Mouse (Mus musculus): Measurements from ENCODE around the gene Ctnnbl1. TPM values are rescaled to one million over a fixed set of nuclear protein-coding genes. Genes with fewer than 3 reads are reported as not detected.

Ctnnbl1 gene
- polyA plus RNA-seq, 1 experiment from 2014 or later = 67.4 TPM

DNA sequence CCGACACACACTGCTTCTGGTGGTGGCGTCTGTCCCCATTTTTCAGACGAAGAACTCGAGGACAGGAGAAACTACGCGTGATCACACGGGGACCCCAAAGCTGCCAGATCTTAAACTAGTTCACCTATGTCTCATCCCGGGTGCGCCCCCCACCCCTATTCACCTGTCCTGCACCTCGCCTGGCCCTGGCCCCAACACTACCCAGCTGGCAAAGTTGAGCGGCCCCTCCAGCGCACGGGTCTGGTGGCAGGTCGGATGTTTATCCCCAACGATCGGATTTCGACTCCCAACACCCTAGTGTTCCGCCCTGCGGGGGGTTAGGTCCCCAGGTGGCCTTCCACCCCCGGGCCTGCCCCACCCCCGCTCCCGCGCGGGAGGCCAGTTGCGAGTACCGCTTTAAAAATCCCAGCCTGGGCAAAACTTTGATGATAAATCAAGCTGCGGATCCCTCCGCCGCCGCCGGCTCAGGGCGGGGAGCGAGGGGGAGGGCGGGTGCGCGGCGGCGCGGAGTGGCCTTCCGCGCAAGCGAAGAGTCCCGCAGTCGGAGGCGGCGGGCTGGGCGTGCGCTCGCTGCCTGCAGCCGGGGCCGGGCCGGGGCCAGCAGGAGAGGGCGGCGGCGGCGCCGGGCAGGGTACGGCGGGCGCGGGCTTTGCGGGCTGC, 177.0 kb downstream of the Ctnnbl1 start, which contains the start of gene Vstm2l:
Gene Vstm2l (plus strand): TSS at position 549 of the 660 bp plus-strand sequence.
- 3% methylated on average over 52 of the region's 62 CpGs for WGBS
- Histone ChIP-seq H3K4me1 (peaks cover 9% of the 10 kb centered on the region; the same call in 1 of the 2 replicates), H3K27me3 (peaks cover 62% of the 10 kb centered on the region), H3K4me3 (peak within 1 kb of the TSS; percentile 41), H3K36me3 (no peaks in the 10 kb centered on the region), H3K9ac (no peak within 1 kb of the TSS), H3K9me3 (no peaks in the 10 kb centered on the region), H3K4me2 (replicated peaks) (peak within 1 kb of the TSS; percentile 65), H3K27ac (no peak within 1 kb of the TSS)
- ATAC-seq (ENCODE audit: low FRiP score, low read depth) = no peak

DNA sequence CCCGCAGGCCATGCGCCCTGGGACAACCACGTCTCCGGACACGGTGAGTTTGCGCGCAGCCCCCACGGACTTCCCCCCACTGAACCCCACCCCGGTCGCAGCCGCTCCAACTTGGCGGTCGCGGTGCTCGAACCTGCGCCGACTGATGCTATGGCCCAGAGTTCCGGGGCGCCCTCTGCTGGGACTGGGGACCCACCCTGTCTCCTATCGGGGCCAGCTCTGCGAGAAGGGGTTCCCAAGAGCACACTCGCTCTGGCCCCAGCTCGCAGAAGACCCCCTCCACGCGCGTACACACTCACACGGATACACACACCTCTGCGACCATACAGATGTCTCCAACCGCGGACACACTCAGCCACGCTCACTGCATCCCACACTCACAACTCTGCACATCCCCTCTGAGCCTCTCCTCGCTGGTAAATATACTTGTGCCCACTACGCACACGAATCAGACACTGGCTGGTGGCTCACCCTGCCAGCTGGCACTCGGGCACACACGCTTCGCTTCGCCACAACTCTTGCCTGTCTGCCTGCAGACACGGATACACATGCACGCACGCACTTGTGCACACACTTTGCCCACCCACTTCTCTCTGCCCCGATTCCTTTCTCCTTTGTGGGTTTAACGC, 177.8 kb downstream of the Ctnnbl1 start:
- Histone ChIP-seq H3K9me3 (no peaks in the 10 kb centered on the region), H3K27me3 (peaks cover 69% of the 10 kb centered on the region), H3K4me3 (peak overlapping the region; percentile 41), H3K27ac (no peak overlapping the region), H3K9ac (no peak overlapping the region), H3K4me1 (peaks cover 9% of the 10 kb centered on the region; the same call in 1 of the 2 replicates), H3K4me2 (replicated peaks) (peak overlapping the region; percentile 65), H3K36me3 (no peaks in the 10 kb centered on the region)
- 39% methylated on average over 43 of the region's 43 CpGs for WGBS
- no peak for ATAC-seq (ENCODE audit: low FRiP score, low read depth)

DNA sequence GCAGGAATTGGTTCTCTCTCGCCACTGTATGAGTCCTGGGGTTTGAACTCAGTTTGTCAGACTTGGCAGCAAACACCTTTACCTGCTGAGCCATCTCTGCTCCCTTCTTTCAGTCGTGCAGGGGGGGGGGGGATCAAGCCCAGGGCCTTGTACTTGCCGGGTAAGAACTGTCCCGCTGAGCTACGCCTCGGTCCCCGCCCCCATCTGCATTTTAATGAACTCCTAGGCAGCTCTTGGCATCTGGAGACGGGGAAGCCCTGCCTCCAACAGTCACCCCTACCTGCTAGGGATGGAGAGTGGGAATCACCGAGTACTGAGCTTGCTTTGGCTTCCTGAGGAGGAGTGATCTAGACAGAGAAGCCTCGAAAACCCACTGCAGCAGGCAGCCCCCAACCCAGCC, 181.3 kb downstream of the Ctnnbl1 start:
- Histone ChIP-seq H3K36me3 (no peaks in the 10 kb centered on the region), H3K4me1 (peaks cover 19% of the 10 kb centered on the region), H3K9ac (no peak overlapping the region), H3K27me3 (peaks cover 66% of the 10 kb centered on the region), H3K9me3 (no peaks in the 10 kb centered on the region), H3K27ac (no peak overlapping the region), H3K4me3 (no peak overlapping the region), H3K4me2 (replicated peaks) (no peak overlapping the region)
- WGBS = 6% methylated on average over 10 of the region's 10 CpGs
- ATAC-seq (ENCODE audit: low FRiP score, low read depth) = no peak

DNA sequence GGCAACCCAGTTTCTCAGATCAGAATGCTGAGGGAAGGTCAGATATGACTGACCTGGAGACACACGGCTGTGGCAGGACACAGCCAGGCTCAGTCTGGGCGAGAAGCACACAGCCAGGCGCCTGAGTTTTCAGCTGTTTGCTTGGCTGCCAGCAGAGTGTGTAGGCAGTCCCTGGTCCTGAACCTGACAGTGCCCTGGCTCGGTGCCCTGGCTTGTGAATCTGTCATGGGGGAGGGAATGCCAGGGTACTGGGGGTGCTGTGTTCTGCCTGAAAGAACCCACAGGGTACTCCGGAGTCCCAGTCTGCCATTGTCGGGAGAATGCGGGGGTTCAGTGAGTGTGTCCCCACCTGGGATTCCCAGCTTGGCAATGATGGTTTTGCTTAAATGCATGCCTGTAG, 184.3 kb downstream of the Ctnnbl1 start:
- no peak for ATAC-seq (ENCODE audit: low FRiP score, low read depth)
- Histone ChIP-seq H3K4me2 (replicated peaks) (no peak overlapping the region), H3K27ac (no peak overlapping the region), H3K36me3 (no peaks in the 10 kb centered on the region), H3K9ac (no peak overlapping the region), H3K4me3 (no peak overlapping the region), H3K4me1 (peaks cover 13% of the 10 kb centered on the region), H3K9me3 (no peaks in the 10 kb centered on the region), H3K27me3 (peaks cover 37% of the 10 kb centered on the region)
- WGBS = 68% methylated on average over 7 of the region's 7 CpGs

DNA sequence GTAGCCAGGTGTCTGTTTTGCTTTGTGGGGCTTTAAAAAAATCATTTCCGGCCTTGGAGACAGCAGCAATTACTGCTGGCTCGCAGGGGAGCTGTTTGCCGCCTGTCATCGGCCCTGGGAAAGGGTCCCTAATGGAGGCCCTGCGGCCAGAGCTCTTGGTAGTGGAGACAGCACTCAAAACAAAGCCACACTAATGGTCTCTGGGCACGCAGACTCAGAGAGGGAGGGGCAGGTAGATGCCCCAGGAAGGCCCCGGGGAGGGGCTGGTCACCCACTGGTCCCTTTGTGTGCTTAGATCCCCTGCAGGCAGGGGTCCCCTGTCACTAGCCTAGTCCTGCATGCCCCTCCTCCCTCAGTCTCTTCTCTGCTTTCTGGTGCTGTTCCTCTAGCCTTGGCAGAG, 186.2 kb downstream of the Ctnnbl1 start:
- Histone ChIP-seq H3K4me1 (peaks cover 24% of the 10 kb centered on the region), H3K27me3 (peaks cover 25% of the 10 kb centered on the region), H3K9me3 (no peaks in the 10 kb centered on the region), H3K9ac (no peak overlapping the region; the same call in 1 of the 2 replicates), H3K36me3 (no peaks in the 10 kb centered on the region), H3K4me3 (no peak overlapping the region), H3K4me2 (replicated peaks) (no peak overlapping the region), H3K27ac (no peak overlapping the region)
- no peak for ATAC-seq (ENCODE audit: low FRiP score, low read depth)
- WGBS = 2% methylated on average over 7 of the region's 7 CpGs

DNA sequence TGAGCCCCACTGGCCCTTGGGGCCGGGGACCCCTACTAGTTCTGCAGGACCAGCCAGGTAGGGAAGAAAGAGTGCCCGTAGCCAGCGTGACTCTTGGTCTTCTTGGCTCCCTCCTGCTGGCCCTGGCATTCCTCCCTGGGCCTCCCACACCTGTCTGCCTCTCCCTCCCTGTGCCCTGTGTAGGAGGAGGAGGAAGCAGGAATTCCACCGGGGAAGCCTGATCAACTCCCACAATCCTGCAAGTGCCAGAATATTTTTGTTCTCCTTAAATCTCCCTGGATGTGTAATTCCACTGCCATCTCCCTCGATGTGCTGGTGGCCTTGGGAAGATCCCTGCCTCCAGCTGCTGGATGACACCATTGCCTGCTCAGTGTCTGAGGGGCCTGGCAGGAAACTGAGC, 187.3 kb downstream of the Ctnnbl1 start:
- no peak overlapping the region for H3K27ac ChIP-seq
- no peaks in the 10 kb centered on the region for H3K36me3 ChIP-seq
- H3K27me3 ChIP-seq = peaks cover 16% of the 10 kb centered on the region
- 67% methylated on average over 5 of the region's 5 CpGs for WGBS
- no peak overlapping the region for H3K4me3 ChIP-seq
- no peak overlapping the region for H3K4me2 ChIP-seq (replicated peaks)
- ATAC-seq (ENCODE audit: low FRiP score, low read depth) = no peak
- H3K9ac ChIP-seq = no peak overlapping the region
- H3K9me3 ChIP-seq = no peaks in the 10 kb centered on the region
- H3K4me1 ChIP-seq = peaks cover 24% of the 10 kb centered on the region

DNA sequence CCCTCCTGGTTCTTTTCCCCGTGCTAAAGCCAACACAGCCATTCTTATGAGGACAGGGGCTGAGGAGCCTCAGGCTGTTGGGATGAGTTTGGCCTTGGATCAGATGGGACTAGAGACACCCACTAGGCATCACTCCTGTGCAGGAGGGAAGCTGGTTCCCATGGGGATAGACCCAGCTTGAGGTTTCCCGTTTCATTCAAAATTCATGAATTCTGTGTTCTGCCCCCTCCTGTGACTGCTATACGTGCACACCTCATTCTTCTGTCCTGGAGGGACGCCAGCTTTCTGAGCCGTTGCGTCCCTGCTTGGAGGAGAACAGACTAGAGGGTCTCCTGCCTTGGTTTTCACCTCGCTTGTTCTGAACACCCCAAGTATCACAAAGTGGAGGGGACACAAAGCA, 189.3 kb downstream of the Ctnnbl1 start:
- ATAC-seq (ENCODE audit: low FRiP score, low read depth) = no peak
- no peak overlapping the region for H3K27ac ChIP-seq
- no peak overlapping the region for H3K9ac ChIP-seq
- no peaks in the 10 kb centered on the region for H3K9me3 ChIP-seq
- 66% methylated on average over 7 of the region's 7 CpGs for WGBS
- H3K4me3 ChIP-seq = no peak overlapping the region
- H3K4me1 ChIP-seq = peaks cover 24% of the 10 kb centered on the region
- 0 out of 2 replicates have a peak, but pooled peaks cover 7% of the 10 kb centered on the region for H3K27me3 ChIP-seq
- H3K4me2 ChIP-seq (replicated peaks) = no peak overlapping the region
- no peaks in the 10 kb centered on the region for H3K36me3 ChIP-seq

DNA sequence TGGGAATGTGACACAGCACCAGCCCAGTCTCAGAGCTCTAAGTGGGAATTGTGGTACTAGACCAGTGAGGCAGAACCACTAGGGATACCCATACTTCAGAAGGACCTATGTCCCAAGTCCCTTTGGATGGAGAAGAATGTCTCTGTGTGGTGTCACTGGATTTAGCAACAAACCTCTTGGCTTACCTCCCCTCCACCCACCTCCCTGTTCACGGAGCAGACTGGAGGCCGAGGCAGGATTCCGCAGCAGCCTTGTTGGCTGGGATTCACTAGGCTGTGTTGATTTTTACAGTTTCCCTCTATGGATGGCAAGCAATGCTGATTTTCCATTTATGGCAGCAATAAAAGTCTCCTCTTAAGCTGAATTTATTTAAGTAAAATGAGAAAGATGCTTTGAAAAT, 189.7 kb downstream of the Ctnnbl1 start:
- Histone ChIP-seq H3K27me3 (0 out of 2 replicates have a peak, but pooled peaks cover 7% of the 10 kb centered on the region), H3K27ac (no peak overlapping the region), H3K9me3 (no peaks in the 10 kb centered on the region), H3K36me3 (no peaks in the 10 kb centered on the region), H3K4me1 (peaks cover 24% of the 10 kb centered on the region), H3K4me3 (no peak overlapping the region), H3K4me2 (replicated peaks) (no peak overlapping the region), H3K9ac (no peak overlapping the region)
- 42% methylated on average over 3 of the region's 3 CpGs for WGBS
- ATAC-seq (ENCODE audit: low FRiP score, low read depth) = no peak

DNA sequence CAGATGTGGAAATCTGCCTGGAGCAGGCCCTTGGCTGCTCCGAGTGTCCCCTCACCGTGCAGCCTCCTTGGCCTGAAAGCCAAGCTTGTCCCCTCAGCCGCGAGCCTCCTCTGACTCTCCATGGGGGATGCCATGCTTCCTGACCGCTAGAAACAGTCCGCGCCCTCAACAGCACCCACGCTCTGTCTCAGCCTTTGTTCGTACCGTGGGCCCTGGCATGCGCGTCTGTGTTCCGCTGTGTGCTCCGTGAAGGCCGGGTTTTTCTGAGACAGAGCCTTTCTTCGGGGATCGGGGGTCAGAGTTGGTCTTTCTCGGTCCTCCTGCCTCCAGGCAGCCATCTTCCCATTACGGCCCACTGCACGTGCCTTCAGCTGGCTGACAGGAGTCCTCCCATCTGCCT, 190.2 kb downstream of the Ctnnbl1 start:
- H3K36me3 ChIP-seq = no peaks in the 10 kb centered on the region
- no peaks in the 10 kb centered on the region for H3K9me3 ChIP-seq
- ATAC-seq (ENCODE audit: low FRiP score, low read depth) = no peak
- peaks cover 24% of the 10 kb centered on the region for H3K4me1 ChIP-seq
- H3K4me3 ChIP-seq = no peak overlapping the region
- H3K27ac ChIP-seq = no peak overlapping the region
- 54% methylated on average over 20 of the region's 20 CpGs for WGBS
- no peak overlapping the region for H3K9ac ChIP-seq
- H3K4me2 ChIP-seq (replicated peaks) = no peak overlapping the region
- H3K27me3 ChIP-seq = 0 out of 2 replicates have a peak, but pooled peaks cover 7% of the 10 kb centered on the region

DNA sequence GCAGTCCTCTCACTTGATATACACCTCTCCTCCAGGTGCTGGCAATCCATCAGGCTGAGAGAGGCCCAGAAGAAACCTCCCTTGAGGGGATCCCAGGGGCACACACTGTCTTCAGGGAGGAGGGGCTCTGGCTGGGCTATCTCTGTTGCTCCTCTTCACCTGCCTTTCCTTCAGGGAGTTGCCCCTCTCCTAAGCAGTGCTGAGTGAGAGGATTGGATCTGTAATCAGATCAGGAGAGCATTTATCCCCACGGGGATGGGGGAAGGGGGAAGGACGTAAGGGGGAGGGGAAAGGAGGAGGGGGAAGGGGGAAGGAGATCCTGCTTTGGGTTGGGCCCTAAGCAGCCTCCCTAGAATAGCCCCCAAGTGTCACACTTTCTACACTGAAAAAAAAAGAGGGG, 190.6 kb downstream of the Ctnnbl1 start:
- ATAC-seq (ENCODE audit: low FRiP score, low read depth) = no peak
- no peak overlapping the region for H3K4me2 ChIP-seq (replicated peaks)
- H3K9ac ChIP-seq = no peak overlapping the region
- H3K9me3 ChIP-seq = no peaks in the 10 kb centered on the region
- peaks cover 22% of the 10 kb centered on the region for H3K4me1 ChIP-seq
- H3K36me3 ChIP-seq = no peaks in the 10 kb centered on the region
- 38% methylated on average over 2 of the region's 2 CpGs for WGBS
- H3K27ac ChIP-seq = no peak overlapping the region
- H3K27me3 ChIP-seq = 0 out of 2 replicates have a peak, but pooled peaks cover 7% of the 10 kb centered on the region
- no peak overlapping the region for H3K4me3 ChIP-seq

DNA sequence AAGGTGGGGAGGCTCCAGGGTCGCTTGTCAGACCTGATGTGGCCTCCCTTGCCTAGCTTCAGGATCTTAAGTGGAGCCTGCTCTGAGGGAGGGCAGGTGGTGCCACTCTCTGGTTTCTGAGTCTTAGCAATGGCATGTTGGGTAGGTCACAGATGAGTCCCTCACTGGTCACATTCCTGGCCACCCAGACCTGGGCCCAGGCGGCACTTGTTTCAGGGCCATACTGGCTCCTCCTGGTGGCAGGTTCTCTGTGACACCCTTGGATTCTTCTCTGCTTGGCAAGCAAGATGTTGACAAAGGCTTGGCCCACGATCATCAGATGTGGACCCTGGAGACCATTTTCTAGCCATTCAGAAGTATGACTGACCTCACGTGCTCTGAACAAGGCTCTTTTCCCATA, 195.5 kb downstream of the Ctnnbl1 start:
- Histone ChIP-seq H3K27me3 (0 out of 2 replicates have a peak, but pooled peaks cover 4% of the 10 kb centered on the region), H3K4me2 (replicated peaks) (no peak overlapping the region), H3K9ac (no peak overlapping the region), H3K4me1 (peaks cover 2% of the 10 kb centered on the region; the same call in 1 of the 2 replicates), H3K9me3 (no peaks in the 10 kb centered on the region), H3K36me3 (no peaks in the 10 kb centered on the region), H3K27ac (no peak overlapping the region), H3K4me3 (no peak overlapping the region)
- no peak for ATAC-seq (ENCODE audit: low FRiP score, low read depth)
- WGBS = 72% methylated on average over 4 of the region's 4 CpGs

DNA sequence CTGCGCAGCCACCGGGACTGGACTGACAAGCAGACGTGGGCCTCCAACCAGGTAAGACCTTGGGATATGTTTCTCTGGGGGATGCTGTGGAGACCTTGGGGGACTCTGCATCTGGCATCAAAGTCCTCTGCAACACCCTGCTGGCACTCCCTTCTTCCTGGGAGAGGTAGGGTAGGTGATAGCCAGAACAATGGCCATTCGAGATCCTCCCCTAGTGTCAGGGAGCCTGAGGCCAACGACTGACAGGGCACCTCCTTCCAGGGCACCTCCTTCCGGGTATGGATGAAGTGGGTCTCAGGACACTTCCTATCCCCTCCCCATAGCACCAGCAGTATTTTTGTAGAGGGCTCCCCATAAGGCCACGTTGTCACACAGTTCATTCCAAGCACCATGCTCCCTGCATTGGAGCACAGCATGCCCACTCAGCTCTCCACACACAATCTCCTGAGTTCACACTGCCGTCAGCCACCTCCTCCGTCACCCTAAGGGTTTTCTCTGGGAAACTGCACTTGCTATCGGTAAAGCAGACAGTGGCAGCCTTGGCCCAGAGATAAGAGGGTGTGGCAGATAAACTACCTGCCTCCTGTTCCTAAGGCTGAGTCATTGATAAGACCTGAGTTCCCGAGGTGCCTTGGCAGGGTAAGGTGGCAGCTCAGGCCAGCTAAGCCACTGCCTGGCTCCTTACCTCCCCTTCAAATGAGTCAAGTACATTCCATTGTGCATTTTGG, 198.4 kb downstream of the Ctnnbl1 start:
- 68% methylated on average over 11 of the region's 11 CpGs for WGBS
- Histone ChIP-seq H3K27ac (no peak overlapping the region), H3K4me1 (peaks cover 4% of the 10 kb centered on the region), H3K4me3 (no peak overlapping the region), H3K36me3 (no peaks in the 10 kb centered on the region), H3K4me2 (replicated peaks) (no peak overlapping the region), H3K9me3 (no peaks in the 10 kb centered on the region), H3K27me3 (peaks cover 25% of the 10 kb centered on the region), H3K9ac (no peak overlapping the region)
- ATAC-seq (ENCODE audit: low FRiP score, low read depth) = no peak

Data from limb, embryonic 13.5 days (tissue).